Mouse (Mus musculus): ENCODE measurements around the gene Atl1. TPM values are rescaled to one million over a fixed set of nuclear protein-coding genes. Genes with fewer than 3 reads are reported as not detected.

The Atl1 gene
- polyA plus RNA-seq, 1 experiment = 108 TPM

- H3K4me3 ChIP-seq (ENCODE audit: insufficient read depth, low read length) = no peak overlapping the region
- peak overlapping the region; percentile 86 for H3K27ac ChIP-seq (ENCODE audit: insufficient read depth, low read length)
- TF ChIP-seq CTCF (IDR thresholded peaks at IDR 0.05; ENCODE audit: extremely low read depth, insufficient read depth, low read length) (no peak), POLR2A (IDR thresholded peaks at IDR 0.05; ENCODE audit: extremely low read depth, insufficient read depth, low read length) (0 out of 2 replicates have a peak, but pooled peaks have one; percentile 19)
Measured at GRCm38 (mm10) chr12:69879739-69880138, 12.7 kb upstream of the Atl1 start.

GRCm38 (mm10) chr12:69881198-69881905 lies 11.1 kb upstream of the Atl1 start:
- Histone ChIP-seq H3K4me1 (ENCODE audit: control insufficient read depth, insufficient read depth, low read length) (peaks cover 8% of the 10 kb centered on the region), H3K4me3 (ENCODE audit: insufficient read depth, low read length) (no peak overlapping the region), H3K27ac (ENCODE audit: insufficient read depth, low read length) (peak overlapping the region; percentile 75)
- TF ChIP-seq CTCF (IDR thresholded peaks at IDR 0.05; ENCODE audit: extremely low read depth, insufficient read depth, low read length) (no peak), POLR2A (IDR thresholded peaks at IDR 0.05; ENCODE audit: extremely low read depth, insufficient read depth, low read length) (no peak)

More at GRCm38 (mm10) chr12:69879739-69880138, 12.7 kb upstream of the Atl1 start:
- peaks cover 8% of the 10 kb centered on the region for H3K4me1 ChIP-seq (ENCODE audit: control insufficient read depth, insufficient read depth, low read length)

- H3K27ac ChIP-seq (ENCODE audit: insufficient read depth, low read length) = no peak overlapping the region
- TF ChIP-seq CTCF (IDR thresholded peaks at IDR 0.05; ENCODE audit: extremely low read depth, insufficient read depth, low read length) (no peak), POLR2A (IDR thresholded peaks at IDR 0.05; ENCODE audit: extremely low read depth, insufficient read depth, low read length) (no peak)
- H3K4me3 ChIP-seq (ENCODE audit: insufficient read depth, low read length) = no peak overlapping the region
- peaks cover 8% of the 10 kb centered on the region for H3K4me1 ChIP-seq (ENCODE audit: control insufficient read depth, insufficient read depth, low read length)
Measured at GRCm38 (mm10) chr12:69884053-69884452, 8.4 kb upstream of the Atl1 start.

GRCm38 (mm10) chr12:69885170-69885923 lies 7.1 kb upstream of the Atl1 start:
- Histone ChIP-seq H3K4me1 (ENCODE audit: control insufficient read depth, insufficient read depth, low read length) (peaks cover 9% of the 10 kb centered on the region), H3K4me3 (ENCODE audit: insufficient read depth, low read length) (no peak overlapping the region), H3K27ac (ENCODE audit: insufficient read depth, low read length) (no peak overlapping the region)
- no peak for TF ChIP-seq CTCF (IDR thresholded peaks at IDR 0.05; ENCODE audit: extremely low read depth, insufficient read depth, low read length)
- TF ChIP-seq POLR2A (IDR thresholded peaks at IDR 0.05; ENCODE audit: extremely low read depth, insufficient read depth, low read length) = no peak

- H3K4me3 ChIP-seq (ENCODE audit: insufficient read depth, low read length) = no peak overlapping the region
- no peak for TF ChIP-seq POLR2A (IDR thresholded peaks at IDR 0.05; ENCODE audit: extremely low read depth, insufficient read depth, low read length)
- H3K4me1 ChIP-seq (ENCODE audit: control insufficient read depth, insufficient read depth, low read length) = peaks cover 11% of the 10 kb centered on the region
- H3K27ac ChIP-seq (ENCODE audit: insufficient read depth, low read length) = no peak overlapping the region
Measured at GRCm38 (mm10) chr12:69887776-69888175, 4.6 kb upstream of the Atl1 start.

GRCm38 (mm10) chr12:69888345-69888744 lies 4.1 kb upstream of the Atl1 start:
- no peak overlapping the region for H3K4me3 ChIP-seq (ENCODE audit: insufficient read depth, low read length)
- H3K4me1 ChIP-seq (ENCODE audit: control insufficient read depth, insufficient read depth, low read length) = peaks cover 11% of the 10 kb centered on the region
- TF ChIP-seq CTCF (IDR thresholded peaks at IDR 0.05; ENCODE audit: extremely low read depth, insufficient read depth, low read length) (no peak), POLR2A (IDR thresholded peaks at IDR 0.05; ENCODE audit: extremely low read depth, insufficient read depth, low read length) (no peak)
- H3K27ac ChIP-seq (ENCODE audit: insufficient read depth, low read length) = no peak overlapping the region

- Histone ChIP-seq H3K27ac (ENCODE audit: insufficient read depth, low read length) (no peak overlapping the region), H3K4me1 (ENCODE audit: control insufficient read depth, insufficient read depth, low read length) (peaks cover 11% of the 10 kb centered on the region), H3K4me3 (ENCODE audit: insufficient read depth, low read length) (peak overlapping the region; percentile 10; the same call in 1 of the 2 replicates)
- TF ChIP-seq CTCF (IDR thresholded peaks at IDR 0.05; ENCODE audit: extremely low read depth, insufficient read depth, low read length) (no peak), POLR2A (IDR thresholded peaks at IDR 0.05; ENCODE audit: extremely low read depth, insufficient read depth, low read length) (no peak)
Measured at GRCm38 (mm10) chr12:69890051-69890450, 2.4 kb upstream of the Atl1 start.

- peak overlapping the region; percentile 10; the same call in 1 of the 2 replicates for H3K4me3 ChIP-seq (ENCODE audit: insufficient read depth, low read length)
- H3K27ac ChIP-seq (ENCODE audit: insufficient read depth, low read length) = no peak overlapping the region
- H3K4me1 ChIP-seq (ENCODE audit: control insufficient read depth, insufficient read depth, low read length) = peaks cover 11% of the 10 kb centered on the region
- no peak for TF ChIP-seq POLR2A (IDR thresholded peaks at IDR 0.05; ENCODE audit: extremely low read depth, insufficient read depth, low read length)
- no peak for TF ChIP-seq CTCF (IDR thresholded peaks at IDR 0.05; ENCODE audit: extremely low read depth, insufficient read depth, low read length)
Measured at GRCm38 (mm10) chr12:69890476-69890875, 1.9 kb upstream of the Atl1 start.

GRCm38 (mm10) chr12:69891721-69892120 lies 693 bp upstream of the Atl1 start:
- H3K4me1 ChIP-seq (ENCODE audit: control insufficient read depth, insufficient read depth, low read length) = peaks cover 11% of the 10 kb centered on the region
- H3K27ac ChIP-seq (ENCODE audit: insufficient read depth, low read length) = no peak overlapping the region
- peak overlapping the region; percentile 90 for H3K4me3 ChIP-seq (ENCODE audit: insufficient read depth, low read length)
- no peak for TF ChIP-seq CTCF (IDR thresholded peaks at IDR 0.05; ENCODE audit: extremely low read depth, insufficient read depth, low read length)
- TF ChIP-seq POLR2A (IDR thresholded peaks at IDR 0.05; ENCODE audit: extremely low read depth, insufficient read depth, low read length) = no peak
